Mouse (Mus musculus): ENCODE data around the gene Pex14. TPM values are rescaled to one million over a fixed set of nuclear protein-coding genes. Genes with fewer than 3 reads are reported as not detected.
A peak's percentile ranks its signal among the peaks of the same experiment; 100 is the strongest.

The Pex14 gene
- polyA plus RNA-seq, 1 experiment = 71.5 TPM

GRCm38 (mm10) chr4:148978926-148979325 lies 120.8 kb downstream of the Pex14 start:
- no peak overlapping the region for H3K4me3 ChIP-seq
- no peaks in the 10 kb centered on the region for H3K36me3 ChIP-seq (ENCODE audit: control insufficient read depth, insufficient read depth)
- H3K4me2 ChIP-seq (ENCODE audit: low read depth) = no peak overlapping the region
- H3K27me3 ChIP-seq (ENCODE audit: control insufficient read depth, insufficient read depth, insufficient read length) = no peaks in the 10 kb centered on the region
- H3ac ChIP-seq (ENCODE audit: control insufficient read depth, insufficient read length) = no peak overlapping the region
- H3K79me2 ChIP-seq (ENCODE audit: control insufficient read depth, insufficient read depth) = no peaks in the 10 kb centered on the region
- TF ChIP-seq TCF3 (IDR thresholded peaks at IDR 0.05; ENCODE audit: insufficient read length, low read depth) (no peak), POLR2A (IDR thresholded peaks at IDR 0.05; ENCODE audit: insufficient read length, low read depth) (no peak), CEBPB (IDR thresholded peaks at IDR 0.05; ENCODE audit: insufficient read depth, poor library complexity, severe bottlenecking) (no peak), MYOG (IDR thresholded peaks at IDR 0.05; ENCODE audit: control insufficient read depth in 1 of 3, insufficient read depth in 1 of 3, insufficient read length in 2 of 3, low read depth in 2 of 3) (no peak), E2F4 (IDR thresholded peaks at IDR 0.05; ENCODE audit: insufficient read depth) (no peak), MYOD1 (IDR thresholded peaks at IDR 0.05; ENCODE audit: control insufficient read depth in 1 of 3, insufficient read length in 2 of 3, low read depth in 2 of 3) (no peak), MAX (IDR thresholded peaks at IDR 0.05; ENCODE audit: low read depth) (no peak), SRF (IDR thresholded peaks at IDR 0.05; ENCODE audit: control insufficient read depth, insufficient read length, low read depth) (no peak), POLR2AphosphoS2 (IDR thresholded peaks at IDR 0.05; ENCODE audit: insufficient read length, low read depth) (no peak), TCF12 (IDR thresholded peaks at IDR 0.05; ENCODE audit: insufficient read depth, poor library complexity, severe bottlenecking) (no peak), USF1 (IDR thresholded peaks at IDR 0.05; ENCODE audit: low read depth) (no peak), REST (IDR thresholded peaks at IDR 0.05; ENCODE audit: insufficient read depth, insufficient read length) (no peak)

DNA sequence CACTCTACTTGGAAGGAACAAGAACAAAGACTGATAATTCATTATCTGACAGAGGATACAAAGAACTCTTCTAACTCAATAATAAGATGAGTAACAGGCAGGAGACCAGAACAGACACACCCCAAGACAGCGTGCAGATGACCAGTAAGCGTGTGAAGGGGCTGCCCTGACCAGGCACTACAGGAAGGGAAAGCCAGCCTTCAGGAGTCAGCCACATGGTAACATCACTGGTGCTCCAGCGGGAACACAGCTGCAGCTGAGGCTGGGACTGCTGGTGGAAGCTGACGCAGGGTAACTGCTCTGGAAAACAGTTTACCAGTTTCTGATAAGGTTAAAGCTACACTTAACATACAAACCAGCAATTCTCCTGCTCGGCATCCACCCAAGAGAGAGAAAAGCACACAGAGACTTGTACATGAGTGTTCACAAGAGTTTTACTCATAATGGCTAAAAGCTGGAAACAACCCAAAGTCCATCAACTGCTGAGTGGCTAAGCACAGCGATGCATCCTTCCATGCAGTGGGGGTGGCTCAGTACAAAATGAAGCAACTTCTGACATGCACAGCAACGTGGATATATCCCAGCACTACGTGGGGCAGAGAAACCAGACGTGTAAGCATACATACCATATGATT lies 121.3 kb downstream of the Pex14 start:
- no peaks in the 10 kb centered on the region for H3K27me3 ChIP-seq (ENCODE audit: control insufficient read depth, insufficient read depth, insufficient read length)
- TF ChIP-seq MYOD1 (IDR thresholded peaks at IDR 0.05; ENCODE audit: control insufficient read depth in 1 of 3, insufficient read length in 2 of 3, low read depth in 2 of 3) = no peak
- TF ChIP-seq POLR2A (IDR thresholded peaks at IDR 0.05; ENCODE audit: insufficient read length, low read depth) = no peak
- TF ChIP-seq CEBPB (IDR thresholded peaks at IDR 0.05; ENCODE audit: insufficient read depth, poor library complexity, severe bottlenecking) = no peak
- no peak for TF ChIP-seq MYOG (IDR thresholded peaks at IDR 0.05; ENCODE audit: control insufficient read depth in 1 of 3, insufficient read depth in 1 of 3, insufficient read length in 2 of 3, low read depth in 2 of 3)
- TF ChIP-seq TCF12 (IDR thresholded peaks at IDR 0.05; ENCODE audit: insufficient read depth, poor library complexity, severe bottlenecking) = no peak
- no peak for TF ChIP-seq TCF3 (IDR thresholded peaks at IDR 0.05; ENCODE audit: insufficient read length, low read depth)
- TF ChIP-seq REST (IDR thresholded peaks at IDR 0.05; ENCODE audit: insufficient read depth, insufficient read length) = no peak
- no peak for TF ChIP-seq MAX (IDR thresholded peaks at IDR 0.05; ENCODE audit: low read depth)
- TF ChIP-seq POLR2AphosphoS2 (IDR thresholded peaks at IDR 0.05; ENCODE audit: insufficient read length, low read depth) = no peak
- no peak for TF ChIP-seq SRF (IDR thresholded peaks at IDR 0.05; ENCODE audit: control insufficient read depth, insufficient read length, low read depth)
- TF ChIP-seq USF1 (IDR thresholded peaks at IDR 0.05; ENCODE audit: low read depth) = no peak
- TF ChIP-seq E2F4 (IDR thresholded peaks at IDR 0.05; ENCODE audit: insufficient read depth) = no peak
- H3ac ChIP-seq (ENCODE audit: control insufficient read depth, insufficient read length) = no peak overlapping the region
- H3K4me2 ChIP-seq (ENCODE audit: low read depth) = no peak overlapping the region
- H3K79me2 ChIP-seq (ENCODE audit: control insufficient read depth, insufficient read depth) = no peaks in the 10 kb centered on the region
- H3K4me3 ChIP-seq = no peak overlapping the region
- H3K36me3 ChIP-seq (ENCODE audit: control insufficient read depth, insufficient read depth) = no peaks in the 10 kb centered on the region

- TF ChIP-seq CEBPB (IDR thresholded peaks at IDR 0.05; ENCODE audit: insufficient read depth, poor library complexity, severe bottlenecking) = no peak
- TF ChIP-seq MYOG (IDR thresholded peaks at IDR 0.05; ENCODE audit: control insufficient read depth in 1 of 3, insufficient read depth in 1 of 3, insufficient read length in 2 of 3, low read depth in 2 of 3) = peak in 2 of 3 experiments; percentile 36 to 65
- peak; percentile 10 for TF ChIP-seq TCF12 (IDR thresholded peaks at IDR 0.05; ENCODE audit: insufficient read depth, poor library complexity, severe bottlenecking)
- peak in 2 of 3 experiments; percentile 65 to 75 for TF ChIP-seq MYOD1 (IDR thresholded peaks at IDR 0.05; ENCODE audit: control insufficient read depth in 1 of 3, insufficient read length in 2 of 3, low read depth in 2 of 3)
- no peak for TF ChIP-seq POLR2A (IDR thresholded peaks at IDR 0.05; ENCODE audit: insufficient read length, low read depth)
- TF ChIP-seq MAX (IDR thresholded peaks at IDR 0.05; ENCODE audit: low read depth) = no peak
- no peak for TF ChIP-seq SRF (IDR thresholded peaks at IDR 0.05; ENCODE audit: control insufficient read depth, insufficient read length, low read depth)
- H3ac ChIP-seq (ENCODE audit: control insufficient read depth, insufficient read length) = no peak overlapping the region
- H3K27me3 ChIP-seq (ENCODE audit: control insufficient read depth, insufficient read depth, insufficient read length) = no peaks in the 10 kb centered on the region
- H3K4me2 ChIP-seq (ENCODE audit: low read depth) = no peak overlapping the region
- no peak overlapping the region for H3K4me3 ChIP-seq
- no peaks in the 10 kb centered on the region for H3K36me3 ChIP-seq (ENCODE audit: control insufficient read depth, insufficient read depth)
- H3K79me2 ChIP-seq (ENCODE audit: control insufficient read depth, insufficient read depth) = no peaks in the 10 kb centered on the region
These were observed 124.8 kb downstream of the Pex14 start for GRCm38 (mm10) chr4:148974833-148975232.

DNA sequence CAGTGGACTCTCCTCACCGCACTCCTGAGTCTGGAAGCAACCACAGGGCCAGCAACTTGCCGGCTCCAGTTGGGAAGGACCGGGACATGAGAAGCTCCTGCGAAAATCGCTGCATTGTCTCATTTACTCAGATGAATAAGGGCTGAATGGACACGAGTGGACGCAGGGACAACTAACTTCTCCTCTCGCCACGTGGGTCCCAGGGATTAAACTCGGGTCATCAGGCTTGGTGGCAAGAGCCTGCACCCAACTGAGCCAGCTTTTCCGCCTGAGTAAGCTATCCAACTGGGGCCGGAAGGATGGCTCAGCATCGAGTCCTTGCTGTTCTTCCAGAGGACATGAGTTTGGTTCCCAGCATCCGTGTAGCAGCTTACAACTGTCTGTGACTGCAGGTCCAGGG lies 126.3 kb downstream of the Pex14 start:
- no peaks in the 10 kb centered on the region for H3K27me3 ChIP-seq (ENCODE audit: control insufficient read depth, insufficient read depth, insufficient read length)
- no peak overlapping the region for H3ac ChIP-seq (ENCODE audit: control insufficient read depth, insufficient read length)
- H3K36me3 ChIP-seq (ENCODE audit: control insufficient read depth, insufficient read depth) = no peaks in the 10 kb centered on the region
- TF ChIP-seq USF1 (IDR thresholded peaks at IDR 0.05; ENCODE audit: low read depth) (no peak), MAX (IDR thresholded peaks at IDR 0.05; ENCODE audit: low read depth) (no peak), TCF12 (IDR thresholded peaks at IDR 0.05; ENCODE audit: insufficient read depth, poor library complexity, severe bottlenecking) (no peak), POLR2AphosphoS2 (IDR thresholded peaks at IDR 0.05; ENCODE audit: insufficient read length, low read depth) (no peak), E2F4 (IDR thresholded peaks at IDR 0.05; ENCODE audit: insufficient read depth) (no peak), POLR2A (IDR thresholded peaks at IDR 0.05; ENCODE audit: insufficient read length, low read depth) (no peak), CEBPB (IDR thresholded peaks at IDR 0.05; ENCODE audit: insufficient read depth, poor library complexity, severe bottlenecking) (no peak), SRF (IDR thresholded peaks at IDR 0.05; ENCODE audit: control insufficient read depth, insufficient read length, low read depth) (no peak), REST (IDR thresholded peaks at IDR 0.05; ENCODE audit: insufficient read depth, insufficient read length) (no peak), TCF3 (IDR thresholded peaks at IDR 0.05; ENCODE audit: insufficient read length, low read depth) (no peak), MYOG (IDR thresholded peaks at IDR 0.05; ENCODE audit: control insufficient read depth in 1 of 3, insufficient read depth in 1 of 3, insufficient read length in 2 of 3, low read depth in 2 of 3) (no peak), MYOD1 (IDR thresholded peaks at IDR 0.05; ENCODE audit: control insufficient read depth in 1 of 3, insufficient read length in 2 of 3, low read depth in 2 of 3) (no peak)
- H3K4me2 ChIP-seq (ENCODE audit: low read depth) = no peak overlapping the region
- no peaks in the 10 kb centered on the region for H3K79me2 ChIP-seq (ENCODE audit: control insufficient read depth, insufficient read depth)
- H3K4me3 ChIP-seq = no peak overlapping the region
